Mouse (Mus musculus) embryonic facial prominence, embryonic 13.5 days (tissue): Measurements from ENCODE around the gene Hdac9. TPM values are rescaled to one million over a fixed set of nuclear protein-coding genes. Genes with fewer than 3 reads are reported as not detected.
A peak's percentile ranks its signal among the peaks of the same experiment; 100 is the strongest.

Experiments
- ATAC-seq: fragments of 200-750 bp; cut with Nextera tagmentation; 2 replicates; pipeline ENCODE4 v1.8.0; 2017; ENCODE audit warnings: low read depth; ENCODE audit not compliant: insufficient number of reproducible peaks, insufficient read depth, low FRiP score, low TSS enrichment
- H3K27ac ChIP-seq: fragments of 300-500 bp; sonication (generic); 2 replicates; pipeline ENCODE4 v1.5.1; 2015; ENCODE audit warnings: moderate library complexity, mild to moderate bottlenecking, inconsistent platforms
- H3K27me3 ChIP-seq: fragments of 300-500 bp; sonication (generic); 2 replicates; pipeline ENCODE4 v1.6.1; 2015; ENCODE audit warnings: mild to moderate bottlenecking, inconsistent platforms
- H3K36me3 ChIP-seq: fragments of 300-500 bp; sonication (generic); 2 replicates; pipeline ENCODE4 v1.6.1; 2015; ENCODE audit warnings: mild to moderate bottlenecking, inconsistent platforms
- H3K4me1 ChIP-seq: fragments of 300-500 bp; sonication (generic); 2 replicates; pipeline ENCODE4 v1.6.1; 2015; ENCODE audit warnings: inconsistent platforms
- H3K4me2 ChIP-seq: fragments of 300-500 bp; sonication (generic); 2 replicates; pipeline ENCODE4 v1.6.1; 2015; ENCODE audit warnings: moderate library complexity, mild to moderate bottlenecking, inconsistent platforms
- H3K4me3 ChIP-seq: fragments of 300-500 bp; sonication (generic); 2 replicates; pipeline ENCODE4 v1.5.1; 2015; ENCODE audit warnings: mild to moderate bottlenecking, inconsistent platforms
- H3K9ac ChIP-seq: fragments of 300-500 bp; sonication (generic); 2 replicates; pipeline ENCODE4 v1.6.1; 2015; ENCODE audit warnings: mild to moderate bottlenecking, inconsistent platforms
- H3K9me3 ChIP-seq: fragments of 300-500 bp; sonication (generic); 2 replicates; pipeline ENCODE4 v1.6.1; 2016; ENCODE audit warnings: inconsistent platforms
- WGBS: fragments of 180-500 bp; shearing (Covaris S2); methylation state at CpG from one replicate; pipeline ENCODE4 v1.1.7; 2015; ENCODE audit warnings: mixed read lengths; 5-methylcytosine and 5-hydroxymethylcytosine counted together
- polyA plus RNA-seq: library from polyadenylated mRNA; unstranded; fragments of >200 nt; fragmentation: Nextera tagmentation; extraction: Ambion mirVana; gene quantifications from 2 replicates; pipeline ENCODE4 v1.2.1, GENCODE M21; 2015

Hdac9 gene
- polyA plus RNA-seq, 1 experiment from 2014 or later: 7.6 TPM

DNA sequence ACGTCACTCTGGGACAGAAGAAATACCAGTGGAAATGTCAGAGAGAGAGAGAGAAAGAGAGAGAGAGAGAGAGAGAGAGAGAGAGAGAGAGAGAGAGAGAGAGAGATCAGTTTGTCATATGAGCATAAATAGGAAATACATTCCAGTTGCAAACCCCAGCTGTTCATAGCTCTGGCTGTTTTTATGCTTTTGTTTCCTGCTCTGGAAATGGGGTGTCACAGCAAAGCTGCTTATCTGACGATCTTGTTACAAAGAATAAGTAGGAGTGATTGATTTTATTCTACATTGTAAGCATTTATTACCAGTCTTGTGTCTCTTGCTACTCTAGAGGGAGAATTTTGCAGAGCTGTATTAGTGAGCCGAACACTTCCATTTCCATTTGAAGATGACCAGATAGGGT, 762.1 kb downstream of the Hdac9 start:
- Histone ChIP-seq H3K9me3 (no peaks in the 10 kb centered on the region), H3K27me3 (no peaks in the 10 kb centered on the region), H3K4me2 (no peak overlapping the region), H3K4me1 (peaks cover 13% of the 10 kb centered on the region; the same call in 1 of the 2 replicates), H3K36me3 (no peaks in the 10 kb centered on the region), H3K4me3 (no peak overlapping the region), H3K9ac (no peak overlapping the region), H3K27ac (no peak overlapping the region)
- 60% methylated on average over 3 of the region's 3 CpGs for WGBS
- ATAC-seq: no peak

- H3K27ac ChIP-seq: no peak overlapping the region
- no peak overlapping the region for H3K9ac ChIP-seq
- H3K36me3 ChIP-seq: no peaks in the 10 kb centered on the region
- H3K9me3 ChIP-seq: no peaks in the 10 kb centered on the region
- no peaks in the 10 kb centered on the region for H3K27me3 ChIP-seq
- 32% methylated on average over 3 of the region's 3 CpGs for WGBS
- H3K4me1 ChIP-seq: peaks cover 13% of the 10 kb centered on the region; the same call in 1 of the 2 replicates
- H3K4me2 ChIP-seq: no peak overlapping the region
- H3K4me3 ChIP-seq: no peak overlapping the region
- no peak for ATAC-seq
Measured at GRCm38 (mm10) chr12:34151336-34151735, 765.6 kb downstream of the Hdac9 start.

DNA sequence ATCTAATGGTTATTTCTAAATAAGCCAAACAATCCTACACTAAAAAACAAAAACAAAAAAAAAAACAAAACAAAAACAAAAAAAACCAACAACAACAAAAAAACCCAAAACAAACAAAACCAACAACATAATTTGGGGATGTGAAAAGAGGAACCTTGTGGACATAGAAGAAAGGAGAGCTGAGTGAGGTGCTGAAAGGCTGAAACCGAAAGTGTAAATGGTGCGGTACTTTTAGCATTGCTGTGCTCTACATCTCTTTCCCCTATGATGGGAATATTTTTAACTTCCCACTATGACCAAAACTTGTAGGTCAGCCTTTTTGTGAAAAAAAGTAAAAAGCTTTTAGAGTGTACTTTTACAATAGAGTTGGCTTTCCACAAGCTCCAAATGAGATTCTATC, 774.2 kb downstream of the Hdac9 start:
- Histone ChIP-seq H3K4me1 (peaks cover 4% of the 10 kb centered on the region; the same call in 1 of the 2 replicates), H3K9me3 (no peaks in the 10 kb centered on the region), H3K4me2 (no peak overlapping the region), H3K27ac (no peak overlapping the region), H3K27me3 (no peaks in the 10 kb centered on the region), H3K36me3 (no peaks in the 10 kb centered on the region), H3K4me3 (no peak overlapping the region), H3K9ac (no peak overlapping the region)
- no peak for ATAC-seq
- WGBS: 95% methylated on average over 2 of the region's 2 CpGs

DNA sequence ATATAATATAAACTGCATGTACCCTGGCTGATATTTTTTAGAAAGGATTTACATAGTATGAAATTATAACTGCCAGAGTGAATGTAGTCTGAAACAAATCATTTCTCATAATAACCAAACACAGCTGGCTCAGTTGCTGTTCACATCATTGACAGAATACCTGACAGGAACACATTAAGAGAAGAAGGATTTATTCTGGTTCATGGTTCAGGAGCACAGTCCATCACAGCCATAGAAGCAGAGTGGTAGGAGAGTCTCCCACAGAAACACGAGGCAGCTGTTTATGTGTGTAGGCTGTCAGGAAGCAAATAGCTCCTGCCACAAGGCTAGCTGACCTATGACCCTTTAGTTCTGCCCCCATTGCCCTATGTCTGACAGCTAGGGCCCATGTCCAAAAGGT, 803.6 kb downstream of the Hdac9 start:
- Histone ChIP-seq H3K9me3 (no peaks in the 10 kb centered on the region), H3K36me3 (no peaks in the 10 kb centered on the region), H3K27ac (no peak overlapping the region), H3K4me1 (peaks cover 3% of the 10 kb centered on the region; the same call in 1 of the 2 replicates), H3K4me2 (no peak overlapping the region), H3K27me3 (no peaks in the 10 kb centered on the region), H3K9ac (no peak overlapping the region), H3K4me3 (no peak overlapping the region)
- 6% methylated on average over 1 of the region's 1 CpGs for WGBS
- no peak for ATAC-seq

DNA sequence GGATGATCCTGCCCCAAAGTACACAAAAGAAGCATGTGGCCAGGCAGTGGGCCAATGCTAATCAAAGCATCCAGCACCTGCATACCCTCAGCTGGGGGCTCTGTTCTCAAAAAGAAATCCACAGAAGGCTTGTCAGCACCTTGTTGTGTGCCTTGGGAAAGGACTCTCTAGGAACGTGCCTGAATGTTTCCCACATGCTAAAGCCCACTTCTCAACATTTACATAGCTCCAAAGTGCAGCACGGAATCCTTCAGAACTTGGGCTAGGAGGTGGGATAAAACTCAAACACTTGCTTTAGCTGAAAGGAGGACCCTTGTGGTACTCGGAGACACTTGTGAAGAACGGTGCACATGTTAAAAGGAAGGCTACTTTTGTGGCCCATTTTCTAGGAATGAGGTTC, 823.9 kb downstream of the Hdac9 start:
- no peaks in the 10 kb centered on the region for H3K27me3 ChIP-seq
- H3K36me3 ChIP-seq: no peaks in the 10 kb centered on the region
- no peaks in the 10 kb centered on the region for H3K4me1 ChIP-seq
- no peak overlapping the region for H3K27ac ChIP-seq
- no peaks in the 10 kb centered on the region for H3K9me3 ChIP-seq
- H3K4me3 ChIP-seq: no peak overlapping the region
- H3K9ac ChIP-seq: no peak overlapping the region
- ATAC-seq: no peak
- H3K4me2 ChIP-seq: no peak overlapping the region
- 73% methylated on average over 4 of the region's 4 CpGs for WGBS

- Histone ChIP-seq H3K4me2 (no peak overlapping the region), H3K27ac (no peak overlapping the region), H3K36me3 (no peaks in the 10 kb centered on the region), H3K4me3 (no peak overlapping the region), H3K9me3 (no peaks in the 10 kb centered on the region), H3K4me1 (peaks cover 7% of the 10 kb centered on the region), H3K27me3 (no peaks in the 10 kb centered on the region), H3K9ac (no peak overlapping the region)
- WGBS: 88% methylated on average over 1 of the region's 1 CpGs
- ATAC-seq: no peak
Measured at GRCm38 (mm10) chr12:34091851-34092250, 825.0 kb downstream of the Hdac9 start.

GRCm38 (mm10) chr12:34087292-34087942, 829.5 kb downstream of the Hdac9 start:
- no peak overlapping the region for H3K9ac ChIP-seq
- H3K27me3 ChIP-seq: no peaks in the 10 kb centered on the region
- WGBS: 74% methylated on average over 2 of the region's 2 CpGs
- H3K4me3 ChIP-seq: no peak overlapping the region
- no peaks in the 10 kb centered on the region for H3K36me3 ChIP-seq
- H3K27ac ChIP-seq: no peak overlapping the region
- H3K4me1 ChIP-seq: peaks cover 7% of the 10 kb centered on the region
- no peak for ATAC-seq
- no peak overlapping the region for H3K4me2 ChIP-seq
- no peaks in the 10 kb centered on the region for H3K9me3 ChIP-seq

DNA sequence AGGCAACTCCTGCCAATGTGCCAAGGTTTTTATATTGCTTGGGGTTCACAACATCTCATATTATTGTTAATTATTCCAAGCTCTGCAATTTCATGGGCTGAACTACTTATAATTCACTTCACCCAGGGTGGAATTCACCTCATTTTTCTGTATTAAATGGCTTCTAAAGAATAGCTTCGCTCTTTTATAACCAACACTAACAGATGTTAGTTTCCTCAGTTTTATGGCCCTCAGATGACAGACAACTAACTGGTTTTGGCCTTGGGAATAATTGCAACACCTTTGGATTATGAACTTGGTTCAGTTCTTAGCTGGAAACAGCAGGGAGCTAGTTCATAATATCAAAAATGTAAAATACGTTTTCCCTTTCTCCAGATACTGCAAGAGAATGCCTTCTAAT, 839.9 kb downstream of the Hdac9 start:
- Histone ChIP-seq H3K4me2 (no peak overlapping the region), H3K9ac (no peak overlapping the region), H3K4me3 (no peak overlapping the region), H3K4me1 (no peaks in the 10 kb centered on the region), H3K27ac (no peak overlapping the region), H3K27me3 (no peaks in the 10 kb centered on the region), H3K9me3 (no peaks in the 10 kb centered on the region), H3K36me3 (no peaks in the 10 kb centered on the region)
- ATAC-seq: no peak
- WGBS: 91% methylated on average over 2 of the region's 2 CpGs

DNA sequence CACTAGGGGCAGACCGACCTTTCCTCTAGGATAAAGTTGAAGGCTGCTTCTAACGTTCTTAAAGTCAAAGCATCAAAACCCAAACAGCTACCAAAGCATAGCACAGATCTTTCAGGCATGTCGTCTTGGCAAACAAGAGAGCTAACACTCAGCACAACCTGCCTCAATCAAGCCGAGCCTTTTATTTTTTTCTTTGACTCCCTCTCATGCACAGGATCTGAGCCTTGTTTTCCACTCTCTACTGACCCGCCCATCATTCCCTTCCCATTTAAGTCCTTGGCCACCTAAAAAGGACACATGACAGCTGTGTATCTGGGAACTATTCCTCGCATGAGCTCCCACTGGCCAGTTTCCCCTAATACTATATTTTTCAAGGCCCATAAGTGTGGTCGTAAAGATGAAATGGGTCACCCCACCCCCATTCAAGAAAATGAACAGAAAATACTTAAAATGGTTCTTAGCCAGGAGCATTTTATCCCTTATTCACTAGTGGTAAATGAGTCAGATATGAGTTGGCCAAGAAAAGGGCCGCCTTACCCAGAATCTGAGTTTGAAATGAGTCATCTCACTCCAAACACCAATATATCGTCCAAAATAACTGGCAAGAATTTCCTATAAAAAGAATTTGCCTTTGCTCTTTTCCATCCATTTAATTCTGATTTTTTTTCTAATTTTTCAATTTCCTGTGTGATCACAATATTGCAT, 840.9 kb downstream of the Hdac9 start:
- 86% methylated on average over 9 of the region's 9 CpGs for WGBS
- Histone ChIP-seq H3K27ac (no peak overlapping the region), H3K4me1 (no peaks in the 10 kb centered on the region), H3K27me3 (no peaks in the 10 kb centered on the region), H3K9ac (no peak overlapping the region), H3K4me3 (no peak overlapping the region), H3K4me2 (no peak overlapping the region), H3K9me3 (no peaks in the 10 kb centered on the region), H3K36me3 (no peaks in the 10 kb centered on the region)
- ATAC-seq: no peak

- Histone ChIP-seq H3K4me3 (no peak overlapping the region), H3K4me1 (peaks cover 32% of the 10 kb centered on the region), H3K9ac (no peak overlapping the region), H3K27me3 (no peaks in the 10 kb centered on the region), H3K36me3 (no peaks in the 10 kb centered on the region), H3K27ac (0 out of 2 replicates have a peak overlapping the region, but pooled peaks have one; percentile 76), H3K4me2 (no peak overlapping the region; the same call in 1 of the 2 replicates), H3K9me3 (no peaks in the 10 kb centered on the region)
- no peak for ATAC-seq
- WGBS: 42% methylated on average over 5 of the region's 5 CpGs
Measured at GRCm38 (mm10) chr12:34052508-34052907, 864.4 kb downstream of the Hdac9 start.

GRCm38 (mm10) chr12:34052036-34052435, 864.9 kb downstream of the Hdac9 start:
- ATAC-seq: no peak
- H3K4me3 ChIP-seq: no peak overlapping the region
- no peaks in the 10 kb centered on the region for H3K27me3 ChIP-seq
- H3K4me2 ChIP-seq: peak overlapping the region; percentile 14; the same call in 1 of the 2 replicates
- 37% methylated on average over 3 of the region's 3 CpGs for WGBS
- no peaks in the 10 kb centered on the region for H3K9me3 ChIP-seq
- H3K36me3 ChIP-seq: no peaks in the 10 kb centered on the region
- peaks cover 32% of the 10 kb centered on the region for H3K4me1 ChIP-seq
- peak overlapping the region; percentile 76 for H3K27ac ChIP-seq
- no peak overlapping the region for H3K9ac ChIP-seq

GRCm38 (mm10) chr12:34051112-34051511, 865.8 kb downstream of the Hdac9 start:
- Histone ChIP-seq H3K4me3 (no peak overlapping the region), H3K27ac (peak overlapping the region; percentile 76), H3K27me3 (no peaks in the 10 kb centered on the region), H3K36me3 (no peaks in the 10 kb centered on the region), H3K9ac (no peak overlapping the region), H3K4me1 (peaks cover 32% of the 10 kb centered on the region), H3K4me2 (no peak overlapping the region), H3K9me3 (no peaks in the 10 kb centered on the region)
- 51% methylated on average over 7 of the region's 7 CpGs for WGBS
- no peak for ATAC-seq
